Mouse (Mus musculus) brain, embryonic 14.5 days (tissue): Measurements from ENCODE around the gene Gh. TPM values are rescaled to one million over a fixed set of nuclear protein-coding genes. Genes with fewer than 3 reads are reported as not detected.
A peak's percentile ranks its signal among the peaks of the same experiment; 100 is the strongest.

ENCODE experiments used
- DNase-seq: peaks from one replicate; pipeline ENCODE4 v3.0.0-alpha.2; 2011; ENCODE audit warnings: low read depth
- CTCF ChIP-seq: fragments of 200-500 bp; IDR thresholded peaks from 2 replicates; pipeline ENCODE4 v1.5.1; 2012; ENCODE audit warnings: inconsistent platforms, mild to moderate bottlenecking, moderate library complexity, borderline replicate concordance; ENCODE audit not compliant: insufficient read depth, insufficient read length; ENCODE audit errors: extremely low read depth
- POLR2A ChIP-seq: fragments of 200-500 bp; IDR thresholded peaks from 2 replicates; pipeline ENCODE4 v1.6.1; 2012; ENCODE audit warnings: mild to moderate bottlenecking, inconsistent platforms, borderline replicate concordance; ENCODE audit not compliant: poor library complexity, insufficient read depth, insufficient read length, severe bottlenecking; ENCODE audit errors: extremely low read depth
- polyA plus RNA-seq: library from polyadenylated mRNA; depleted of rRNA; stranded (reverse); fragments of >200 nt; gene quantifications from 2 replicates; pipeline ENCODE4 v1.2.3, GENCODE M21; 2012

Gh gene
- polyA plus RNA-seq, 1 experiment, result not detected

DNA sequence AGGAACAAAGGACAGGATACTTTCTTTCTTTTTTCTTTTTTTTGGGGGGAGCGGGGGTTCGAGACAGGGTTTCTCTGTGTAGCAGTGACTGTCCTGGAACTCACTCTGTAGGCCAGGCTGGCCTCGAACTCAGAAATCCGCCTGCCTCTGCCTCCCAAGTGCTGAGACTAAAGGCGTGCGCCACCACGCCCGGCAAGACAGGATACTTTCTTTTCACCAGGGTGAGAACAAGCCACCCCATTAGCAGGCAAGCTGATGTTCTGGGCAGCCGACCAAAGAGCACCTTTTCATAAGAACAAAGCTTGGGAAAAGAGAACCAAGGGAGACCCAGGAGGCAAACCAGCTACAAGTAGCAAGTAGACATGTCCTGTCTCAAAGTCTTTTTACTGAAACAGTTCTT lies 5.1 kb upstream of the Gh start:
- TF ChIP-seq CTCF, result no peak
- no peak for TF ChIP-seq POLR2A
- DNase-seq, result peak; percentile 11

- no peak for DNase-seq
- TF ChIP-seq POLR2A, result no peak
- TF ChIP-seq CTCF, result no peak
Measured at GRCm38 (mm10) chr11:106306065-106306385, 4.4 kb upstream of the Gh start.

- TF ChIP-seq CTCF (no peak), POLR2A (no peak)
- no peak for DNase-seq
Measured at GRCm38 (mm10) chr11:106305348-106306064, 3.8 kb upstream of the Gh start.

GRCm38 (mm10) chr11:106302634-106303033 lies 969 bp upstream of the Gh start:
- DNase-seq, result peak; percentile 72
- TF ChIP-seq POLR2A (no peak), CTCF (peak; percentile 81)

GRCm38 (mm10) chr11:106291861-106292260 lies 9.8 kb downstream of the Gh start:
- no peak for TF ChIP-seq CTCF
- TF ChIP-seq POLR2A, result no peak
- DNase-seq, result no peak

DNA sequence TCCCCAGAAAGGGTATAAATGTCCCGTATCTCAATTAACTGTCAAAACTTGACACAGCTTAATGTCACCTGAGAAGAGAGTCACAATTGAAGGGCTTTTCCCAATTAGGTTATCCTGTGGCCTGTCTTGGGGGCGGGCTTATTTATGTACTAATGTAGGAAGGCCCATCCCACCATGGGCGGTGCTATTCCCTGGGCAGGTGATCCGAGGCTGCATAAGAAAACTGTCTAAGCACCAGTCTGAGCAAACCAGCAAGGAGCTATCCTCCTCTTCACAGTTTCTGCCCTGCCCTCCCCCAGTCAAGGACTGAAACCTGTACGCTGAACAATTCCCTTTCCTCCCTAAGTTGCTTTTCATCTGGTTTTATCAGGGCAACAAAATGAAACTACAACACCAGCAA lies 11.3 kb downstream of the Gh start:
- TF ChIP-seq CTCF, result no peak
- no peak for DNase-seq

- no peak for TF ChIP-seq POLR2A
- TF ChIP-seq CTCF, result peak; percentile 17; the same call in 1 of the 2 replicates
- peak; percentile 57 for DNase-seq
Measured at GRCm38 (mm10) chr11:106289369-106289768, 12.3 kb downstream of the Gh start.

DNA sequence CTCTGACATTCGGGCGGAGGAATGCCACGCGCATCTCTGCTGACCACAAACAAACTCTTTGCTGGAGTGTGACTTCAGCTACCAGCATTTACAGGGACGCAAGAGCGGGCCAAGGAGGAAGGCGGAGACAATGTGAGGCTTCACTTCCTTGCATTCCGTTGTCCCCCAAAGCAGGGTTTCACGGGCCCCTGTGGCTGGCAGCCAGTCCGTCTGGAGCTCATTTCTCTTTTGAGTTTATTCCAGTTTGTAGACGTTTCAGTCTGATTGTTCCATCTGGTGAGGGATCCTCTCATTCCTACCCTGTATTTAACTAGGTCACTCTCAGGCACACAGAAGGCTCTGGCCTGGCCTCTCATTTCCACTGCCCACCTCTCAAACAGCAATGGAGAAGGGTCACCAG lies 14.7 kb downstream of the Gh start:
- DNase-seq, result peak; percentile 54
- no peak for TF ChIP-seq POLR2A
- no peak for TF ChIP-seq CTCF

GRCm38 (mm10) chr11:106286206-106286605 lies 15.5 kb downstream of the Gh start:
- TF ChIP-seq CTCF, result no peak
- TF ChIP-seq POLR2A, result no peak

DNA sequence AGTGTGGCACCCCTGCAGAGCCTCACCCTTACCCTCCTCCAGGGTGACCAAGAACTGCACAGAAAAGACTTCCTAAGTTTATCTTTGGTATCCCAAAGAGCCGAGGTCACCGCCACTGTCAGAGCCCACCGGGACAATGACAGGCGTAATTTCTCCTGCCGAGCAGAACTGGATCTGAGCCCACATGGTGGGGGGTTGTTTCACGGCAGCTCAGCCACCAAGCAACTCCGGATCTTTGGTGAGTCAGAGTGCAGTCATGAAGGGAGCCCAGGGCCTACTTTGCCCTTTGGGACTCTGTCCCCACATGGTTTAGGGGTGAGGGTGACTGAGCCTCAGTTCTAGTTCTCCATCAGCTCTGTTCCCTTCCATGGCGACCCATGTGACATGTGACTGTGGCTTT lies 17.5 kb downstream of the Gh start:
- no peak for TF ChIP-seq POLR2A
- no peak for TF ChIP-seq CTCF

More at GRCm38 (mm10) chr11:106286206-106286605, 15.5 kb downstream of the Gh start:
- no peak for DNase-seq

DNA sequence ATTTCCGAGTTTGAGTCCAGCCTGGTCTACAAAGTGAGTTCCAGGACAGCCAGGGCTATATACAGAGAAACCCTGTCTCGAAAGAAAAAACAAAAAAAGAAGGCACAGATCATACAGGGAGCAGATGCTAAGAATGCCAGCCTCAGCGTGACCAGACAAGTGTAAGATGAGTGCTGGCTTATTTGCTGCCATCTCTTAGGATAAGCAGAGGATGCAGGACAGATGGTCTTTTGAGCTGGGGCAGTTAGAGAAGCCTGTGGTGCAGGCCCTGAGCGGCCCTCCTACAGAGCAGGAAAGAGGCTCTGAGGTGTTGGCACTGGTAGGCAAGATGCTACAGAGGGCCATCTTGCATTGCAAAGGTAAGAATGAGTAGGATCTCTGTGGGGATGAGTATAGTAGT lies 18.3 kb downstream of the Gh start:
- TF ChIP-seq POLR2A (no peak), CTCF (no peak)
- no peak for DNase-seq

More for the DNA sequence above, 17.5 kb downstream of the Gh start:
- DNase-seq, result no peak

DNA sequence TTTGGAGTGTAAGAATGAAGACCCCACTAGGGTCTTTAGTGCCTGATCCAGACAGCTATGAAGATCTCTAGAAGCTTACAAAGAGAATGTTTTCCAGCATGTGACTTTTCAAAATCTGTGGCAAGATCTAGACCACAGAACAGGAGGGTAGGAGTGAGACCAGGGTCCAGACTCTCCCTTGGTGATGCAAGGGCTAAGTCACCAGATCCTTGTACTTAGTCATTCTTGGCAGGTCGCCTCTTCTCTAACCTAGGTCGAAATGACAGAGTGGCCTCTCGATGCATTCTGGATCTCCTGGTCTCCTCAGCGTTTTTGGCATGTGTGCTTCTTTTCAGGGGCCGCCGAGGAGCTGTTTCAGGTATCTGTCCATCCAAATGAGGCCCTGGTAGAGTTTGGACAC lies 19.2 kb downstream of the Gh start:
- no peak for DNase-seq
- TF ChIP-seq CTCF (no peak), POLR2A (no peak)

DNA sequence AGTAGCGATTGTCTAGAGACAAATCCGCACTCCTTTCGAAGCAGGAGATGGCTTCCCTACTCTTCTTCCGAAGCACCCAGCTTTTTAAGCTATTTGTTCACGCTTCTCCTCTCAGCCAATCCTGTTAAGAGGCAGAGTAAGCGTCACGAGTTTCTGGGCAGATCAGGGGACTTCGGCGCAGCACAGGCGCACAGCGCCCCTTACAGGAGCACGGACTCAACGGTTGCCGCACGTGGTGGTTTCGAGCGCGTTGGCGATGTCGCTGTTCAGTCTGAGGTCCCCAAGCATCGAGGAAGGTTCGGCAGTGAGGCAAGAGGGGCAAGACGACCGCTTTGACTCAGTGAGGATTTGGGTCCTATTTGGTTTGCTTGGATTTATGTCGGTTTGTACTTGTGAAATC lies 25.2 kb downstream of the Gh start, which contains the start of gene Tcam1:
TSS of gene Tcam1 (plus strand) at position 219 of the 400 bp plus-strand sequence.
- peak; percentile 98 for DNase-seq
- TF ChIP-seq CTCF (peak; percentile 79), POLR2A (no peak)

- DNase-seq, result peak; percentile 13
- TF ChIP-seq CTCF, result no peak
- TF ChIP-seq POLR2A, result no peak
Measured at GRCm38 (mm10) chr11:106274971-106275411, 26.7 kb downstream of the Gh start.
